Mouse (Mus musculus) MEL (cell line): Measurements from ENCODE around the gene Rtn3. TPM values are rescaled to one million over a fixed set of nuclear protein-coding genes. Genes with fewer than 3 reads are reported as not detected.

Experiments used
- DNase-seq: peaks from one replicate; pipeline ENCODE4 v3.0.0; 2011; ENCODE audit warnings: low read depth, low spot score
- H3K27ac ChIP-seq: 2 replicates; pipeline ENCODE4 v1.5.1; 2012; ENCODE audit warnings: low read depth, mild to moderate bottlenecking, control low read depth, low read length, moderate library complexity; ENCODE audit not compliant: control insufficient read depth
- H3K27me3 ChIP-seq, 2 experiments: fragments of 150-350 bp in 1 of 2; sonication (generic) in 1 of 2; 2 replicates each; pipeline ENCODE4 v1.6.1; 2012; ENCODE audit warnings: low read length in 2 of 2, mild to moderate bottlenecking in 2 of 2, improper control_type of control experiment in 1 of 2, moderate library complexity in 1 of 2; ENCODE audit not compliant: insufficient read depth in 2 of 2, control insufficient read depth in 1 of 2
- H3K36me3 ChIP-seq, 2 experiments: 2 replicates each; pipeline ENCODE4 v1.6.1; 2012 to 2014; ENCODE audit warnings: low read length in 2 of 2, improper control_type of control experiment in 1 of 2, inconsistent platforms in 1 of 2, mild to moderate bottlenecking in 1 of 2; ENCODE audit not compliant: insufficient read depth in 2 of 2, control insufficient read depth in 1 of 2
- H3K4me1 ChIP-seq, 2 experiments: fragments of 150-350 bp in 1 of 2; sonication (generic) in 1 of 2; 2 replicates each; pipeline ENCODE4 v1.6.1; 2012; ENCODE audit warnings: low read length in 2 of 2, improper control_type of control experiment in 1 of 2, mild to moderate bottlenecking in 1 of 2; ENCODE audit not compliant: insufficient read depth in 2 of 2, control insufficient read depth in 1 of 2
- H3K4me3 ChIP-seq, 2 experiments: fragments of 150-350 bp in 1 of 2; sonication (generic) in 1 of 2; 2 replicates each; pipeline ENCODE4 v1.5.1; 2012; ENCODE audit warnings: low read depth in 2 of 2, low read length in 2 of 2, mild to moderate bottlenecking in 2 of 2, moderate library complexity in 2 of 2, control low read depth in 1 of 2, improper control_type of control experiment in 1 of 2; ENCODE audit not compliant: control insufficient read depth in 1 of 2, insufficient read depth in 1 of 2
- H3K79me2 ChIP-seq: 2 replicates; pipeline ENCODE4 v1.6.1; 2012; ENCODE audit warnings: mild to moderate bottlenecking, low read length, moderate library complexity; ENCODE audit not compliant: control insufficient read depth, poor library complexity, insufficient read depth
- H3K9ac ChIP-seq: 2 replicates; pipeline ENCODE4 v1.6.1; 2012; ENCODE audit warnings: low read depth, mild to moderate bottlenecking, control low read depth, low read length, moderate library complexity; ENCODE audit not compliant: control insufficient read depth, poor library complexity, severe bottlenecking
- H3K9me3 ChIP-seq: fragments of 150-350 bp; sonication (generic); replicated peaks from 2 replicates; pipeline ENCODE4 v1.6.1; 2012; ENCODE audit warnings: mild to moderate bottlenecking, low read length, improper control_type of control experiment, moderate library complexity; ENCODE audit not compliant: insufficient read depth
- BHLHE40 ChIP-seq: IDR thresholded peaks from 2 replicates; pipeline ENCODE4 v1.6.1; 2012; ENCODE audit warnings: low read depth, mild to moderate bottlenecking, inconsistent platforms, low read length, improper control_type of control experiment, borderline replicate concordance
- CHD1 ChIP-seq: IDR thresholded peaks from 2 replicates; pipeline ENCODE4 v1.6.1; 2012; ENCODE audit warnings: low read depth, mild to moderate bottlenecking, inconsistent platforms, low read length, improper control_type of control experiment
- CHD2 ChIP-seq: IDR thresholded peaks from 2 replicates; pipeline ENCODE4 v1.6.1; 2011; ENCODE audit warnings: low read length, improper control_type of control experiment
- E2F4 ChIP-seq: IDR thresholded peaks from 2 replicates; pipeline ENCODE4 v1.6.1; 2011; ENCODE audit warnings: low read depth, low read length, improper control_type of control experiment, borderline replicate concordance
- ETS1 ChIP-seq: IDR thresholded peaks from 2 replicates; pipeline ENCODE4 v1.6.1; 2012; ENCODE audit warnings: low read depth, mild to moderate bottlenecking, inconsistent platforms, low read length, improper control_type of control experiment, moderate library complexity
- GABPA ChIP-seq: IDR thresholded peaks from 2 replicates; pipeline ENCODE4 v1.6.1; 2012; ENCODE audit warnings: low read depth, mild to moderate bottlenecking, inconsistent platforms, low read length, improper control_type of control experiment, moderate library complexity
- GATA1 ChIP-seq: IDR thresholded peaks from 2 replicates; pipeline ENCODE4 v1.6.1; 2011; ENCODE audit warnings: low read depth, low read length, improper control_type of control experiment
- HCFC1 ChIP-seq: IDR thresholded peaks from 2 replicates; pipeline ENCODE4 v1.6.1; 2012; ENCODE audit warnings: low read depth, mild to moderate bottlenecking, inconsistent platforms, low read length, improper control_type of control experiment, moderate library complexity
- JUND ChIP-seq: IDR thresholded peaks from 2 replicates; pipeline ENCODE4 v1.6.1; 2011; ENCODE audit warnings: low read depth, mild to moderate bottlenecking, improper control_type of control experiment, low read length
- KAT2A ChIP-seq: conservative IDR thresholded peaks from 2 replicates; pipeline ENCODE4 v1.6.1; 2012; ENCODE audit warnings: low read depth, low read length, improper control_type of control experiment, inconsistent platforms
- MAFK ChIP-seq: IDR thresholded peaks from 2 replicates; pipeline ENCODE4 v1.6.1; 2011; ENCODE audit warnings: low read depth, mild to moderate bottlenecking, low read length, improper control_type of control experiment, borderline replicate concordance
- MAZ ChIP-seq: IDR thresholded peaks from 2 replicates; pipeline ENCODE4 v1.6.1; 2012; ENCODE audit warnings: low read depth, mild to moderate bottlenecking, inconsistent platforms, low read length, improper control_type of control experiment
- MEF2A ChIP-seq: IDR thresholded peaks from 2 replicates; pipeline ENCODE4 v1.6.1; 2014; ENCODE audit warnings: low read depth, mild to moderate bottlenecking, inconsistent platforms, low read length, improper control_type of control experiment; ENCODE audit not compliant: poor library complexity, insufficient replicate concordance, severe bottlenecking; ENCODE audit errors: extremely low read depth
- MXI1 ChIP-seq: IDR thresholded peaks from 2 replicates; pipeline ENCODE4 v1.6.1; 2011; ENCODE audit warnings: mild to moderate bottlenecking, low read depth, low read length, improper control_type of control experiment
- NELFE ChIP-seq: IDR thresholded peaks from 2 replicates; pipeline ENCODE4 v1.6.1; 2011; ENCODE audit warnings: low read depth, low read length, improper control_type of control experiment
- POLR2AphosphoS2 ChIP-seq: IDR thresholded peaks from 2 replicates; pipeline ENCODE4 v1.6.1; 2011; ENCODE audit warnings: low read length, improper control_type of control experiment
- POLR2AphosphoS5 ChIP-seq: IDR thresholded peaks from 2 replicates; pipeline ENCODE4 v1.6.1; 2012; ENCODE audit warnings: low read depth, borderline replicate concordance, mild to moderate bottlenecking, inconsistent platforms, low read length, moderate library complexity, mixed read lengths
- SMC3 ChIP-seq: IDR thresholded peaks from 2 replicates; pipeline ENCODE4 v1.6.1; 2011; ENCODE audit warnings: low read depth, low read length, improper control_type of control experiment
- TBP ChIP-seq: IDR thresholded peaks from 2 replicates; pipeline ENCODE4 v1.8.0; 2011; ENCODE audit warnings: low read depth, low read length, improper control_type of control experiment
- TCF12 ChIP-seq: IDR thresholded peaks from 2 replicates; pipeline ENCODE4 v1.6.1; 2014; ENCODE audit warnings: low read depth, mild to moderate bottlenecking, inconsistent platforms, low read length, improper control_type of control experiment, moderate library complexity
- USF2 ChIP-seq, 2 experiments: IDR thresholded peaks; 2 replicates each; pipeline ENCODE4 v1.6.1; 2011 to 2012; ENCODE audit warnings: improper control_type of control experiment in 2 of 2, low read length in 2 of 2, borderline replicate concordance in 1 of 2, inconsistent platforms in 1 of 2, low read depth in 1 of 2, mild to moderate bottlenecking in 1 of 2; ENCODE audit not compliant: insufficient read depth in 1 of 2
- ZKSCAN1 ChIP-seq: IDR thresholded peaks from 2 replicates; pipeline ENCODE4 v1.6.1; 2012; ENCODE audit warnings: low read depth, mild to moderate bottlenecking, inconsistent platforms, low read length, improper control_type of control experiment, moderate library complexity
- ZMIZ1 ChIP-seq: IDR thresholded peaks from 2 replicates; pipeline ENCODE4 v1.6.1; 2012; ENCODE audit warnings: low read depth, mild to moderate bottlenecking, inconsistent platforms, low read length, improper control_type of control experiment, moderate library complexity
- ZNF384 ChIP-seq: IDR thresholded peaks from 2 replicates; pipeline ENCODE4 v1.6.1; 2012; ENCODE audit warnings: low read depth, mild to moderate bottlenecking, inconsistent platforms, low read length, improper control_type of control experiment
- polyA plus RNA-seq, 2 experiments: library from polyadenylated mRNA; stranded (reverse) in 1 of 2; unstranded in 1 of 2; fragments of >175 nt in 1 of 2; fragments of >200 nt in 1 of 2; gene quantifications; 2 replicates each; pipeline versions ENCODE4 v1.2.1 to v1.2.4; 2012; ENCODE audit warnings: low replicate concordance in 2 of 2, low read depth in 1 of 2; ENCODE audit not compliant: insufficient read length in 2 of 2, insufficient read depth in 1 of 2, missing spikeins in 1 of 2
- total RNA-seq: library from RNA; depleted of rRNA; stranded (reverse); fragments of 300-350 nt; gene quantifications from 2 replicates; pipeline ENCODE4 v1.2.3, GENCODE M21; 2012

Gene Rtn3
- total and polyA plus RNA-seq, 3 experiments: 33.4 to 118 TPM; not detected in 1

DNA sequence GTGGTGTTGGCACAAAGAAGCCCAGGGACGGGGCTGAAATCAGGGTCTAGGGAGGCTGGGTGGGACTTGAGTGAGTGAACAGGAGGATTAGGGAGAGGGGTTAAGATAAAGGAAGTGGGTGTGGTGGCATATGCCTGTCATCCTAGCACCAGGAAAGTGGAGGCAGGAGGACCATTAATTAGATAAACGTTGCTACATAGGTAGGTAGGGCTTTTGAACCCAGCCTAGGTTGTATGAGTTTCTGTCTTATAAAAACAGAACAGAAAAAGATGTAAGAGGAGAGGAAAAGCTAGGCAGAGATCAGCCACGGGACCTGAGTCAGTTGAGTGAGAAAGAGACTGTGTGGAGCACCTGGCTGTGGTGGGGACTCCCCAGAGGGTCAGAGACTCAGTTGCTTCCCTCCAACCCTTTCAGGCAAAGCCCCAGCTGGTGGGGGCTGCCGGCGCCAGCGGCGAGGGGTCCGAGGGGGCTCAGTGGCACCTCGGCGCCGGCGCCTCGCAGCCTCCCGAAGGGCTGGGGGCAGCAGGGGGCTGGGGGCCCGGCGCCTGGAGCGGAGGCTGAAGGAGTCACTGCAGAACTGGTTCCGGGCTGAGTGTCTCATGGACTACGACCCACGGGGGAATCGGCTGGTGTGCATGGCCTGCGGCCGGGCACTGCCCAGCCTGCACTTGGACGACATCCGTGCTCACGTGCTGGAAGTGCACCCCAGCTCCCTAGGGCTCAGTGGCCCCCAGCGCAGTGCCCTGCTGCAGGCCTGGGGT is 62.1 kb downstream of the Rtn3 start:
- peaks cover 0 to 17% of the 10 kb centered on the region in 2 experiments; a peak in 3 of 4 replicates for H3K36me3 ChIP-seq
- no peaks in the 10 kb centered on the region; a peak in 1 of 4 replicates for H3K27me3 ChIP-seq
- no peak overlapping the region for H3K27ac ChIP-seq
- DNase-seq: no peak
- peaks cover 4 to 21% of the 10 kb centered on the region in 2 experiments for H3K4me1 ChIP-seq
- H3K9ac ChIP-seq: no peak overlapping the region
- peaks cover 19% of the 10 kb centered on the region for H3K79me2 ChIP-seq
- H3K9me3 ChIP-seq: no peaks in the 10 kb centered on the region
- H3K4me3 ChIP-seq: no peak overlapping the region
- no peak for TF ChIP-seq ZKSCAN1
- no peak for TF ChIP-seq GABPA
- TF ChIP-seq ETS1: no peak
- TF ChIP-seq E2F4: no peak
- TF ChIP-seq MAFK: no peak
- no peak for TF ChIP-seq TBP
- TF ChIP-seq CHD1: no peak
- TF ChIP-seq GATA1: 0 out of 2 replicates have a peak, but pooled peaks have one; percentile 8
- no peak for TF ChIP-seq JUND

- Histone ChIP-seq H3K27ac (no peak overlapping the region), H3K4me1 (peaks cover 4 to 21% of the 10 kb centered on the region in 2 experiments), H3K4me3 (no peak overlapping the region), H3K9me3 (no peaks in the 10 kb centered on the region), H3K9ac (no peak overlapping the region), H3K36me3 (peaks cover 0 to 17% of the 10 kb centered on the region in 2 experiments; a peak in 2 of 4 replicates), H3K79me2 (peaks cover 19% of the 10 kb centered on the region), H3K27me3 (no peaks in the 10 kb centered on the region; a peak in 1 of 4 replicates)
- DNase-seq: no peak
- TF ChIP-seq TBP (no peak), ZNF384 (no peak), ZMIZ1 (no peak), HCFC1 (no peak), SMC3 (no peak), MXI1 (no peak), KAT2A (no peak), USF2 (IDR thresholded peaks at IDR 0.05; ENCODE audit: borderline replicate concordance in 1 of 2, insufficient read depth in 1 of 2, low read depth in 1 of 2, low read length in 2 of 2) (no peak), POLR2AphosphoS2 (no peak), POLR2AphosphoS5 (no peak), MAFK (no peak), CHD2 (no peak), MEF2A (no peak), TCF12 (no peak), BHLHE40 (no peak), NELFE (no peak), MAZ (no peak), GATA1 (no peak)
These were observed 63.0 kb downstream of the Rtn3 start for GRCm38 (mm10) chr19:7420108-7420507.
